Mouse (Mus musculus) Patski (cell line): ENCODE measurements around the gene Paf1. TPM values are rescaled to one million over a fixed set of nuclear protein-coding genes. Genes with fewer than 3 reads are reported as not detected.

Source experiments
- ATAC-seq: fragments of 100-300 bp; one replicate; pipeline ENCODE4 v1.8.0; 2021
- CTCF ChIA-PET: fragments of 350-600 bp; sonication (Branson Sonifier 250); formaldehyde crosslinking; loops from one replicate; lab custom pipeline; 2022; ENCODE audit warnings: inconsistent platforms; lab: Charles Lee
- POLR2A ChIA-PET: fragments of 350-600 bp; sonication (Branson Sonifier 250); formaldehyde crosslinking; loops from one replicate; lab custom pipeline; 2022; ENCODE audit warnings: antibody characterized with exemption, inconsistent platforms; lab: Charles Lee
- DNase-seq: peaks from one replicate; pipeline ENCODE4 v3.0.0-alpha.2; 2011; ENCODE audit warnings: low read depth, low spot score
- H3K27me3 ChIP-seq: fragments of 371-371 bp; one replicate; pipeline ENCODE4 v1.5.1; 2021
- CTCF ChIP-seq: fragments of 100-300 bp; IDR thresholded peaks from one replicate; pipeline ENCODE4 v1.5.1; 2021
- in situ Hi-C: fragments of 300-500 bp; cut with MboI; formaldehyde crosslinking; loops from 3 replicates; pipeline ENCODE4 v1.11.1; 2018; ENCODE audit warnings: low pct_unique_long_range_greater_than_20kb, mixed read lengths
- polyA plus RNA-seq: library from polyadenylated mRNA; unstranded; gene quantifications from one replicate; pipeline ENCODE4 v1.2.3, GENCODE M21; 2021

The Paf1 gene
- polyA plus RNA-seq, 1 experiment from 2014 or later = 104 TPM

GRCm38 (mm10) chr7:28370051-28370450, 22.7 kb upstream of the Paf1 start:
- ChIA-PET POLR2A (interaction anchor here (1.6 to 3.2 kb wide), 2 partner anchors 12 to 17 kb away, joined by 6 to 12 read pairs; no protein-coding TSS in a partner anchor), CTCF (interaction anchor here (0.9 kb wide), 1 partner anchor 13 kb away, joined by 3 read pairs; no protein-coding TSS in a partner anchor)
- no peak for DNase-seq
- no peak for ATAC-seq
- no peaks in the 10 kb centered on the region for H3K27me3 ChIP-seq
- in situ Hi-C loops = loop anchor here (5.0 kb wide), 1 partner anchor 222 kb away; no protein-coding TSS in a partner anchor
- no peak for TF ChIP-seq CTCF

DNA sequence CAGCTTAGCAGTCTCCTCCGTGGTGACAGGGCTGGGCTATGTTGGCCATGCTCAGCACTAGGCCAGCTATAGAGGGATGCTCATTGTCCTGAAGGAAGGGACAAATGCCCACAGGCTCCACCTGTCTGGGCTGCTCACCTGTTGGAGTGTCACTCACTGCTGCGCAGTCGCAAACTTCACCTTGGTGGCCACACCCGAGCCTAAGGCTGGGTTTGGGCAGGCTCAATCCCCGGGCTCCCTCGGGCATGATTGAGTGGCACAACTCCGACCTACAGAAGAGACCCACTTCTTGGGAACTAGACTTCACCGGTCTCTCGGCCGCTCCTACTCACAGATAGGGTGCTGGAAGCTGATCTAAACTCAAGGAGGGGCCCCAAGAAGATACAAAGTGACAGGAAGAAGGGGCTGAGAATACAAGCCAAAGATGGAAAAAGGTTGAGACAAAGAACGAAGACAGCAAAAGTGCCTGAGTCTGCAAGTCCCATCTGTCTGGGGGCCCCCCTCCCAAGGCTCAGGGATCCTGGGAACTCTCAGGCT, 21.7 kb upstream of the Paf1 start:
- in situ Hi-C loops = loop anchor here (5.0 kb wide), 1 partner anchor 221 kb away; no protein-coding TSS in a partner anchor
- ChIA-PET POLR2A (interaction anchor here (1.5 to 3.2 kb wide), 3 partner anchors 9 to 18 kb away, joined by 6 to 12 read pairs (median 6); no protein-coding TSS in a partner anchor), CTCF (interaction anchor here (0.9 to 1.5 kb wide), 3 partner anchors 11 to 16 kb away, joined by 3 read pairs; no protein-coding TSS in a partner anchor)
- ATAC-seq (no peak), DNase-seq (no peak)
- TF ChIP-seq CTCF = no peak
- no peaks in the 10 kb centered on the region for H3K27me3 ChIP-seq

- no peak for DNase-seq
- no peak for TF ChIP-seq CTCF
- no peak for ATAC-seq
- in situ Hi-C loops = loop anchor here (5.0 kb wide), 1 partner anchor 221 kb away; no protein-coding TSS in a partner anchor
- ChIA-PET POLR2A (interaction anchor here (1.5 to 3.2 kb wide), 3 partner anchors 10 to 19 kb away, joined by 6 to 12 read pairs (median 6); no protein-coding TSS in a partner anchor), CTCF (interaction anchor here (1.2 to 1.5 kb wide), 2 partner anchors 11 to 15 kb away, joined by 3 read pairs; no protein-coding TSS in a partner anchor)
- no peaks in the 10 kb centered on the region for H3K27me3 ChIP-seq
These were observed 21.2 kb upstream of the Paf1 start for GRCm38 (mm10) chr7:28371514-28371989.

GRCm38 (mm10) chr7:28372251-28373108, 20.3 kb upstream of the Paf1 start, which contains the start of gene Plekhg2:
TSS of gene Plekhg2 (minus strand) at chr7:28372599.
- in situ Hi-C loops = loop anchor here (5.0 kb wide), 1 partner anchor 220 kb away; no protein-coding TSS in a partner anchor
- DNase-seq (peak; percentile 98), ATAC-seq (peak; percentile 63)
- no peaks in the 10 kb centered on the region for H3K27me3 ChIP-seq
- no peak for TF ChIP-seq CTCF
- ChIA-PET POLR2A (interaction anchor here (3.2 kb wide), 1 partner anchor 14 kb away, joined by 12 read pairs; no protein-coding TSS in a partner anchor), CTCF (interaction anchor here (1.0 to 1.5 kb wide), 2 partner anchors 12 to 13 kb away, joined by 3 read pairs; no protein-coding TSS in a partner anchor)

GRCm38 (mm10) chr7:28373131-28373581, 19.6 kb upstream of the Paf1 start:
- DNase-seq (no peak), ATAC-seq (no peak)
- H3K27me3 ChIP-seq = no peaks in the 10 kb centered on the region
- ChIA-PET POLR2A (interaction anchor here (3.2 kb wide), 1 partner anchor 15 kb away, joined by 12 read pairs; no protein-coding TSS in a partner anchor), CTCF (interaction anchor here (1.0 to 1.3 kb wide), 2 partner anchors 14 kb away, joined by 3 to 5 read pairs; no protein-coding TSS in a partner anchor)
- in situ Hi-C loops = loop anchor here (5.0 kb wide), 1 partner anchor 219 kb away; no protein-coding TSS in a partner anchor
- no peak for TF ChIP-seq CTCF

- in situ Hi-C loops = loop anchor here (5.0 kb wide), 1 partner anchor 218 kb away; no protein-coding TSS in a partner anchor
- POLR2A ChIA-PET = interaction anchor here (1.4 kb wide), 1 partner anchor 19 kb away, joined by 6 read pairs; the partner anchor contains the start of genes Med29 and Paf1
- ATAC-seq = no peak
These were observed 18.8 kb upstream of the Paf1 start for GRCm38 (mm10) chr7:28373891-28374495.

DNA sequence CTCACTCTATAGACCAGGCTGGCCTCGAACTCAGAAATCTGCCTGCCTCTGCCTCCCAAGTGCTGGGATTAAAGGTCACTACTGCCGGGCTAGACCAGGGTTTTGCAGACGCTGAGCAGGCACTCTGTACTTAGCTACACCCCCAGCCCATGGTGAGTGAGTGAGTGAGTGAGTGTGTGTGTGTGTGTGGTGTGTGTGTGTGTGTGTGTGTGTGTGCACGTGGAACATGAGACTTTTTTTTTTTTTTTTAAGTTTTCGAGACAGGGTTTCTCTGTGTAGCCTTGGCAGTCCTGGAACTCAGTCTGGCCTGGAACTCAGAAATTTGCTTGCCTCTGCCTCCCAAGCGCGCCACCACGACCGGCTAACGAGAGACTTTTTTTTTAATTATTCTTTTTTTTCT, 18.1 kb upstream of the Paf1 start:
- TF ChIP-seq CTCF = no peak
- ChIA-PET CTCF (interaction anchor here (0.9 to 1.4 kb wide), 3 partner anchors 13 to 30 kb away, joined by 3 to 10 read pairs (median 3); no protein-coding TSS in a partner anchor), POLR2A (interaction anchor here (1.3 to 4.6 kb wide), 3 partner anchors 9 to 18 kb away, joined by 6 to 14 read pairs (median 8); partner anchors contain the start of genes Med29 and Paf1)
- in situ Hi-C loops = loop anchor here (5.0 kb wide), 1 partner anchor 218 kb away; no protein-coding TSS in a partner anchor
- DNase-seq (no peak), ATAC-seq (no peak)
- H3K27me3 ChIP-seq = no peaks in the 10 kb centered on the region

More at GRCm38 (mm10) chr7:28373891-28374495, 18.8 kb upstream of the Paf1 start:
- no peaks in the 10 kb centered on the region for H3K27me3 ChIP-seq
- CTCF ChIA-PET = interaction anchor here (0.6 to 1.3 kb wide), 2 partner anchors 13 to 14 kb away, joined by 3 to 5 read pairs; no protein-coding TSS in a partner anchor
- DNase-seq = no peak
- TF ChIP-seq CTCF = no peak

DNA sequence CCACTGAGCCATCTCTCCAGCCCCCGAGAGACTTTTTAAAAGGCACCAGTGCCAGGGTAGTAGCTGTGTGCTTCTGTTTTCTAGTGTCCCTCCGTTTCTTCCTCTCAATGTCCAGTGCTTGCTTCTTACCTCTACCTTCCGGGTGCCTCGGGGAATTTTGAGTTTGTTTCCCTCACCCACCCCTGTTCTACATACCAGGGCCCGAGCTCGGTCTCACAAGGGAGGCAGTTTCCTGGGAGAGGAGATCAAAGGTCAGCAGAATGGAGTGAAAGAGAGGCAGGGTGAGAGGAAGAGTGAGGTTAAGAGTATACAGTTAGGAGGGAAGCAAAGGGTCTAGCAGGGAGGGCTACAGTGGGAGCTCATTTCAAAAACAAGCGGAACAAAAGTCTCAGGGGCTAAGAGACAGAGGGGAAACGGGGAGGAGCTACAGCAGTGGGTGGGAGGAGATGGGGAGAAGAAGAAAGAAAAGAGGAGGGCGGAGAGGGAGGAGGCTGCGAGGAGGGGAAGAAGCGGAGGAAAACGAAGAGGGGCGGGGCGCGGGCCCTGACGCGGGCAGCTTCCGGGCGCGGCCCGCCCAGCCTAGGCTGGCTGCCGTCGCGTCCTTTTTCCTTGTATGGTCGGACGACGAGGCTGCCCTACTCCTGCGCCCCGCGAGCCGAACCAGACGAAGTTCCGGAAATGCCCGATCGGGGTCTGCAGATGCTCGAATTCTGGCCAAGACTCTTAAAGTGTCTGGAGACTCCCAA, 17.4 kb upstream of the Paf1 start:
- in situ Hi-C loops = no loop called here
- DNase-seq = no peak
- POLR2A ChIA-PET = interaction anchor here (0.9 to 4.6 kb wide), 5 partner anchors 9 to 25 kb away, joined by 4 to 14 read pairs (median 6); partner anchors contain the start of genes Med29, Paf1 and Rps16
- CTCF ChIA-PET = interaction anchor here (0.9 to 1.4 kb wide), 4 partner anchors 12 to 48 kb away, joined by 3 to 10 read pairs (median 3); no protein-coding TSS in a partner anchor
- H3K27me3 ChIP-seq = no peaks in the 10 kb centered on the region
- ATAC-seq = peak; percentile 23
- no peak for TF ChIP-seq CTCF
